Mouse (Mus musculus) liver, embryonic 14.5 days (tissue): ENCODE data around the gene Dap. TPM values are rescaled to one million over a fixed set of nuclear protein-coding genes. Genes with fewer than 3 reads are reported as not detected.

Experiments
- ATAC-seq: fragments of 200-750 bp; cut with Nextera tagmentation; 2 replicates; pipeline ENCODE4 v1.8.0; 2017; ENCODE audit warnings: moderate number of reproducible peaks, mild to moderate bottlenecking, moderate library complexity; ENCODE audit not compliant: insufficient read depth
- DNase-seq, 3 experiments: peaks; one replicate each; pipeline ENCODE4 v3.0.0-alpha.2; 2012 to 2013; ENCODE audit warnings: low read depth in 3 of 3, low spot score in 3 of 3
- H3K27ac ChIP-seq: fragments of 300-500 bp; sonication (generic); 2 replicates; pipeline ENCODE4 v1.5.1; 2014; ENCODE audit warnings: moderate library complexity, mild to moderate bottlenecking, control low read depth, inconsistent platforms
- H3K27me3 ChIP-seq: fragments of 300-500 bp; sonication (generic); 2 replicates; pipeline ENCODE4 v1.6.1; 2014; ENCODE audit warnings: mild to moderate bottlenecking, low read length, moderate library complexity; ENCODE audit not compliant: control insufficient read depth, insufficient read depth
- H3K36me3 ChIP-seq: fragments of 300-500 bp; sonication (generic); replicated peaks from 2 replicates; pipeline ENCODE4 v1.6.1; 2014; ENCODE audit warnings: low read depth; ENCODE audit not compliant: control insufficient read depth, insufficient read depth
- H3K4me1 ChIP-seq, 2 experiments: fragments of 200-500 bp in 1 of 2; fragments of 300-500 bp in 1 of 2; sonication (generic) in 1 of 2; replicated peaks; 2 replicates each; pipeline ENCODE4 v1.6.1; 2012 to 2014; ENCODE audit warnings: antibody characterized with exemption in 1 of 2, inconsistent platforms in 1 of 2, low read length in 1 of 2; ENCODE audit not compliant: control insufficient read depth in 2 of 2, insufficient read depth in 2 of 2
- H3K4me2 ChIP-seq: fragments of 300-500 bp; sonication (generic); 2 replicates; pipeline ENCODE4 v1.6.1; 2014; ENCODE audit warnings: low read depth, mild to moderate bottlenecking, control low read depth, moderate library complexity
- H3K4me3 ChIP-seq, 2 experiments: fragments of 200-500 bp in 1 of 2; fragments of 300-500 bp in 1 of 2; sonication (generic) in 1 of 2; 2 replicates each; pipeline ENCODE4 v1.5.1; 2012 to 2014; ENCODE audit warnings: low read depth in 2 of 2, low read length in 2 of 2, mild to moderate bottlenecking in 2 of 2, control low read depth in 1 of 2, inconsistent platforms in 1 of 2, moderate library complexity in 1 of 2; ENCODE audit not compliant: insufficient read depth in 1 of 2
- H3K9ac ChIP-seq: fragments of 300-500 bp; sonication (generic); replicated peaks from 2 replicates; pipeline ENCODE4 v1.6.1; 2014; ENCODE audit warnings: mild to moderate bottlenecking, control low read depth, moderate library complexity
- H3K9me3 ChIP-seq: fragments of 300-500 bp; sonication (generic); 2 replicates; pipeline ENCODE4 v1.6.1; 2016; ENCODE audit warnings: low read length, mixed read lengths; ENCODE audit not compliant: control insufficient read depth
- CTCF ChIP-seq: IDR thresholded peaks from 2 replicates; pipeline ENCODE4 v1.5.1; 2016; ENCODE audit warnings: antibody characterized with exemption, low read depth, control low read depth
- EP300 ChIP-seq: IDR thresholded peaks from 2 replicates; pipeline ENCODE4 v1.6.1; 2016; ENCODE audit warnings: antibody characterized with exemption, low read depth
- WGBS: fragments of 180-500 bp; shearing (Covaris S2); extraction: QIAGEN DNeasy Blood & Tissue Kit; methylation state at CpG from one replicate; pipeline ENCODE4 v1.1.7; 2014; ENCODE audit not compliant: insufficient replicate concordance; 5-methylcytosine and 5-hydroxymethylcytosine counted together
- polyA plus RNA-seq, 2 experiments: library from polyadenylated mRNA; depleted of rRNA in 1 of 2; stranded (reverse) in 1 of 2; unstranded in 1 of 2; fragments of >200 nt; fragmentation: Nextera tagmentation in 1 of 2; extraction: Ambion mirVana in 1 of 2; gene quantifications; 2 replicates each; pipeline versions ENCODE4 v1.2.1 to v1.2.3; 2012 to 2014

Dap gene
- polyA plus RNA-seq, 2 experiments, result 22.5 to 44.4 TPM

DNA sequence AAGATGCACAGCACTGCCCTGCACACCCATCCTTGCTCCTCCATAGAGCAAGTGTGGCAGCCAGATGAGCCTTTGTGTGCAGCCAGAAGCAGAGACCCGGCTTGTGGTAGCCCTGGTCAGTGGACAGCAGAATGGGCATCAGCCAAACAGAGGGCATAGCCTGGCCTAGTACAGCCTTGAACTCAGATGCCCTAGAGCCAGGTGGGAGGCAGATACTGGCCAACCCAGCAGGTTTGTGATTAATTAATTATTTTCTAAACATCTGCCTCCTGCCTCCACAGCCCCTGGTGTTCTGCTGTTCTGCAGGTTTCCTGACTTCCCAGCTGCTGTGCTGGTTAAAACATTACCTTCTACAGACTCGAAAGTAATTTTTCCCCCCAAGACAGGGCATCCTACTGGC lies 55.0 kb downstream of the Dap start:
- H3K27ac ChIP-seq, result no peak overlapping the region
- no peaks in the 10 kb centered on the region for H3K27me3 ChIP-seq
- ATAC-seq (no peak), DNase-seq (no peak)
- TF ChIP-seq EP300 (no peak), CTCF (no peak)
- no peaks in the 10 kb centered on the region for H3K9me3 ChIP-seq
- H3K9ac ChIP-seq, result no peak overlapping the region
- 57% methylated on average over 2 of the region's 2 CpGs for WGBS
- H3K36me3 ChIP-seq, result no peaks in the 10 kb centered on the region
- H3K4me3 ChIP-seq, result no peak overlapping the region
- H3K4me1 ChIP-seq, result peaks cover 0 to 7% of the 10 kb centered on the region in 2 experiments; a peak in 1 of 4 replicates
- H3K4me2 ChIP-seq, result no peak overlapping the region

DNA sequence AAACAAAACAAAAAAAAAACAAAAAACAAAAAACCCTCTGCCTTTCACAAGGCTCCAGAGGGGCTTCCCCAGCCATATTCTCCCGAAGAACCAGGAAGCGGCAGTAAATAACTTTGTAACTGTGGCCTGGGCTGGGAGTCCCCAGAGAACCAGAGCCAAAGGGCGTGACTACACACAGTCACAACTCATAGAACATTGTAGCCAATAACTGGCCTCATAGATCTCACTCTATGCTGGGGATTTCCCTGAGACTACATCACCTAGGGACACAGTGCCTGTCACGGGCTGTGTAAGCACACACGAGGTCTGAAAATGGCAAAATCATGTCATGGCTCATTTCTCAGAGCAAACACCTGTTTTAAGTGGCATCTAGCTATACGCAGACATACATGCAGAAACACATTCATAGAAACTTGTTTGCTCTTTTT lies 55.5 kb downstream of the Dap start:
- Histone ChIP-seq H3K4me2 (no peak overlapping the region), H3K9me3 (no peaks in the 10 kb centered on the region), H3K4me3 (no peak overlapping the region), H3K9ac (no peak overlapping the region), H3K36me3 (no peaks in the 10 kb centered on the region), H3K27me3 (no peaks in the 10 kb centered on the region), H3K27ac (no peak overlapping the region), H3K4me1 (peaks cover 0 to 7% of the 10 kb centered on the region in 2 experiments; a peak in 1 of 4 replicates)
- no peak for ATAC-seq
- TF ChIP-seq CTCF (no peak), EP300 (no peak)
- DNase-seq, result no peak
- WGBS, result 56% methylated on average over 6 of the region's 6 CpGs

DNA sequence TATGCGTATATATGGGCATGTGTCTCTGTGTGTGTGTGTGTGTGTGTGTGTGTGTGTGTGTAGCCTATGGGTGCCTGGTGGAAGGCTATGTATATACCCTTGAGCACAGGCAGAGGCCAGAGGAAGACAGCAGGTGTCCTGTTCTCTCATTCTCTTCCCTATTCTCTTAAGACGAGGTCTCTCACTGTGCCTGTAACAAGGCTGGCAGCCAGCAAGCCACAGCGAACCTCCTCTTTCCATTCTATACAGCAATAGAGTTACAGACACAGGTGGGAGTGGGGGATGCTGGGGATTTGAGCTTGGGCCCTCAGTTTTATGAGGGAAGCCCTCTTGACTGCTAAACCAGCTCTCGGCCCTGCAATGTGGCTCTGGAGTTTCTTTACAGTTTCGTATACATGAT lies 55.9 kb downstream of the Dap start:
- Histone ChIP-seq H3K36me3 (no peaks in the 10 kb centered on the region), H3K4me3 (no peak overlapping the region), H3K9me3 (no peaks in the 10 kb centered on the region), H3K9ac (no peak overlapping the region), H3K4me1 (peaks cover 0 to 7% of the 10 kb centered on the region in 2 experiments; a peak in 1 of 4 replicates), H3K27me3 (no peaks in the 10 kb centered on the region), H3K27ac (no peak overlapping the region), H3K4me2 (no peak overlapping the region)
- no peak for TF ChIP-seq CTCF
- no peak for TF ChIP-seq EP300
- no peak for DNase-seq
- no peak for ATAC-seq
- 63% methylated on average over 5 of the region's 5 CpGs for WGBS

DNA sequence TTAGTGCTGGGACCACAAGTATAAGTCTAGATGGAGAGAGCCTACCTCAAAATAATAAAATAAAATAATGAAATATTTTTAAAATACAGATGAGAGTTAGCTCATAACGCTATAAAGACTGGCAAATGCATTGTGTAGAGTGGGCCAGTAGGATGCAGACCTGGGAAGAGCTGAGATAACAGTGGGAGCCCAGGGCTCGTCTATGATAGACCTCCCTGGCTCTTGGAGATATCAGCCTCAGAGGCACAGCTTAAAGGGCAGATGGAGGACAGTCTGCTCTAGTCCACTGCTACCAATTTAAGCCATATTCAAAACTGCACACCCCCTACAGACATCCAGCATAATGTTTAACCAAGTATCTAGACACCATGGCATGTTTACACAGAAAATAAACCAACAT lies 56.6 kb downstream of the Dap start:
- TF ChIP-seq CTCF (no peak), EP300 (peak; percentile 31; the same call in 1 of the 2 replicates)
- Histone ChIP-seq H3K4me2 (no peak overlapping the region), H3K9me3 (no peaks in the 10 kb centered on the region), H3K27me3 (no peaks in the 10 kb centered on the region), H3K27ac (no peak overlapping the region), H3K4me3 (no peak overlapping the region), H3K36me3 (no peaks in the 10 kb centered on the region), H3K9ac (no peak overlapping the region), H3K4me1 (peaks cover 0 to 7% of the 10 kb centered on the region in 2 experiments; a peak in 1 of 4 replicates)
- DNase-seq (peak in 1 of 3 experiments; percentile 14), ATAC-seq (0 out of 2 replicates have a peak, but pooled peaks have one; percentile 39)
- 10% methylated on average over 2 of the region's 2 CpGs for WGBS

DNA sequence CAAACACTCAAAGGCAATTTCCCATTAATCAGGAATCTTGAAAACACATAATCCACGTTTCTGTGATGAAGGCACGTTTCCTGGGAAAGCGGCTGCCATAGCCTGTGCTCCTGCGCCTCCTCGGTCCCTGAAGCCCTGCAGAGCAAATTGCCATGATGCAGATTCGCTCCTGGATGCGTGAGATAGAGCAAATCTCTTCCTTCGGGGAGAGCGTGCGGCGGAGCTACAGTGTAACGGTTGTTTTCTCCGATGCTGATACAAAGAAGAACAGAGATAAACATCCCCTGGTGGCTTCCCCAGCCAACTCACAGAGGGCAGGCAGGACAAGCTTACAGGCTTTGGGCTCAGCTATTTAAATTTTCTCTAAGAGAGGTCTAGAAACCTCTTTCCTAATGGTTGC lies 57.7 kb downstream of the Dap start:
- no peaks in the 10 kb centered on the region for H3K9me3 ChIP-seq
- no peak overlapping the region for H3K4me3 ChIP-seq
- peaks cover 0 to 7% of the 10 kb centered on the region in 2 experiments; a peak in 1 of 4 replicates for H3K4me1 ChIP-seq
- no peak overlapping the region for H3K4me2 ChIP-seq
- no peak overlapping the region for H3K9ac ChIP-seq
- no peak overlapping the region for H3K27ac ChIP-seq
- ATAC-seq (peak; percentile 55; the same call in 1 of the 2 replicates), DNase-seq (no peak)
- 34% methylated on average over 13 of the region's 13 CpGs for WGBS
- no peaks in the 10 kb centered on the region for H3K36me3 ChIP-seq
- TF ChIP-seq EP300 (peak; percentile 63), CTCF (no peak)
- H3K27me3 ChIP-seq, result no peaks in the 10 kb centered on the region
